Mouse (Mus musculus) olfactory bulb, adult 2 months (tissue): ENCODE measurements at regions not wholly inside any gene's neighbourhood (a gene's known extent, or its start where the extent isn't known, plus 50 kb on each side); places are given as distances from the start of the nearest gene placed in this dataset.

Experiments used
- CTCF ChIP-seq: fragments of 200-500 bp; IDR thresholded peaks from 2 replicates; pipeline ENCODE4 v1.5.1; 2012; ENCODE audit warnings: low read depth, mild to moderate bottlenecking, low read length, moderate library complexity; ENCODE audit not compliant: insufficient read depth
- POLR2A ChIP-seq: fragments of 200-500 bp; IDR thresholded peaks from 2 replicates; pipeline ENCODE4 v1.6.1; 2012; ENCODE audit warnings: mild to moderate bottlenecking, low read depth, low read length, moderate library complexity; ENCODE audit not compliant: insufficient read depth

DNA sequence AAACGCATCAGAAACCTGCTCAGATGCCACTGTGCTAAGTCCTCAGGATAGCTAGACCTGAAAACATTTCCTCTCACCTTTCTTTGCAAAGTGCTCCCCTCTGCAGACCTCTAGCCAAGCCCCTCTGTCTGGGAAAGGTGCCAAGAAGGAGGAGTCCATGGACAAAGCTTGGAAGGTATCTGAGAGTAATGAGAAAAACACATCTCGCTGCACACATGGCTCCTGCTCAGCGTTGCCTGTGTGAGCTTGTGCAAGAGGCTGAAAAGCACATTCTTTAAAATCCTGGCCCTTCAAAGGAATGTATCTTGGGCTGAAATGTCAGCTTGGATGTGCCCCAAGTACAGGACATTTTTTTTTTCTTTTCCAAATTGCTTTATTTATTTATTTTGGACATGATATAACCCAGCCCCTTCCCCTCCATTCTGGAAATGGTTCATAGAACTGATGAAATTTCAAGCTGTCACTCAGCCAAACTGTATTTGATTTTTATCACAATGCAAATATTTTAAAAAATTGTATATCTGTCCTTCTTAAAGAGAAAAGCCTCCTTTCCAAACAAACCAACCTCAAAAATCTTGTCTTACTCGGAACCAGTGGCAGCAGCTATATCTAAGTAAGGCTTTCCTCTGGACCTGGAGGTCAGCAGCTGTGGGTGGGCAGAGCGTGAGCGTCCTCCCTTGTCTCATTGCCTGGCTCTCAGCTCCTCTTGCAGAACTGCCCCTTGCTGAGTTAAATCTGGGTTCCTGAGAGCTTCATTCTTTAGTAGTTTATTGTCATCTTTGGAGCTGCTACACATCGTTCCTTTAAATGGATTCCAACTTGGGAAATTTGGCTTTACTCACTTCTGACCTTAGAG lies 119.4 kb upstream of the Klhl29 start:
- TF ChIP-seq CTCF (no peak), POLR2A (no peak)
